10 mouse cellular contexts compared by ENCODE assay signal in the genomic region with DNA sequence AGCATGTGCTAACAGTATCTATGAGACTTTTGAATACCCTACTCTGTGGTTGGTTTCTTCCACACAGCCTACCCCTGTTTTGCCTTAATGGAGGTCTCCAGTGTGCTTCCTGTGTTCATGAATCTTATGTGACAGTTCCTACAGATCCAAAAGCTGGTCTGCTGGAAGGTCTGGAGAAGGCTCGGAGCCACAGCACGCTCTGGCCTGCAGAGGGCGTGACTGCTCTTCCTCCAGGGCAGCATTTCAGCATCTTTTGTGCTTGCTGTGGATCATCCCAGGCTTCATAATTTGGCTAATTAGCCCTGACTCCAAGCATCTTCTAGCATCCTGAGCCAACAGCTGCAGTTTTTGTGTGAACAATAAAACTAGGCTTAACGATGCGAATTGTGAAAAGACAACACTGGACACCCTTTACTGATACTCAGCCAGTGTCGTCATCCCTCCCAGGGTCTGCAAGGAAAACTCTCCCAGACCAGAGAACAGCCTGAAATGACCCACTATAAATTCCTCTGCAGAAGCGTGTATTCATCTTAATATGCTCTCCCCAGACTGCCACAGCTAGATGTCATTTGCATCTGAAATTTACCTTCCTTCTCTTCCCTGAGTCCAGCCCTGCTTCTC. TPM values are rescaled to one million over a fixed set of nuclear protein-coding genes. Genes with fewer than 3 reads are reported as not detected.
DNase-seq lines count a peak whose midpoint lies in the region; ATAC-seq lines count a peak whose summit lies in the region.
"Had no signal": no experiment of that assay in that cellular context is flagged by ENCODE, and none has a peak within 500 bp of the region (broad histone marks: within the 10 kb centered on the region; RNA-seq: fewer than 3 reads in every experiment).

No protein-coding gene starts in this region.

- ATAC-seq in embryonic facial prominence, embryonic 14.5 days (ENCODE audit: low read depth) = no peak
- peak; percentile 53; the same call in 1 of the 2 replicates for ATAC-seq in neural tube, embryonic 13.5 days (ENCODE audit: low read depth)
- no peak for ATAC-seq in erythroid progenitor cell, adult 5-6 weeks (replicated peaks; ENCODE audit: low FRiP score, poor library complexity, severe bottlenecking)
- no peak for ATAC-seq in CD4-positive, CD25-positive, alpha-beta regulatory T cell, adult 4 months

- no peak overlapping the region for H3K4me2 ChIP-seq in embryonic facial prominence, embryonic 14.5 days (ENCODE audit: low read depth, low read length)
- 0 out of 2 replicates have a peak overlapping the region, but pooled peaks have one; percentile 4 for H3K4me2 ChIP-seq in neural tube, embryonic 13.5 days
- H3K4me2 ChIP-seq: neural tube, embryonic 12.5 days had no signal

- H3K27ac ChIP-seq in embryonic facial prominence, embryonic 14.5 days (replicated peaks; ENCODE audit: low read depth, low read length) = no peak overlapping the region
- no peak overlapping the region for H3K27ac ChIP-seq in embryonic facial prominence, embryonic 10.5 days (replicated peaks)
- H3K27ac ChIP-seq in neural tube, embryonic 13.5 days (replicated peaks) = peak overlapping the region; percentile 80
- H3K27ac ChIP-seq: neural tube, embryonic 12.5 days had no signal

- H3K27me3 ChIP-seq in embryonic facial prominence, embryonic 14.5 days (replicated peaks; ENCODE audit: control insufficient read depth, insufficient read depth, low read length) = no peaks in the 10 kb centered on the region
- no peaks in the 10 kb centered on the region for H3K27me3 ChIP-seq in embryonic facial prominence, embryonic 10.5 days (replicated peaks; ENCODE audit: low read depth, poor library complexity, severe bottlenecking)
- no peaks in the 10 kb centered on the region for H3K27me3 ChIP-seq in neural tube, embryonic 13.5 days
- H3K27me3 ChIP-seq: neural tube, embryonic 12.5 days had no signal

- H3K36me3 ChIP-seq in embryonic facial prominence, embryonic 14.5 days (ENCODE audit: control insufficient read depth, insufficient read depth, low read length) = no peaks in the 10 kb centered on the region
- H3K36me3 ChIP-seq in embryonic facial prominence, embryonic 10.5 days (replicated peaks) = no peaks in the 10 kb centered on the region
- H3K36me3 ChIP-seq in neural tube, embryonic 13.5 days = no peaks in the 10 kb centered on the region
- H3K36me3 ChIP-seq: neural tube, embryonic 12.5 days had no signal

- H3K9ac ChIP-seq in embryonic facial prominence, embryonic 14.5 days (ENCODE audit: low read depth, low read length) = no peak overlapping the region
- no peak overlapping the region for H3K9ac ChIP-seq in neural tube, embryonic 13.5 days
- H3K9ac ChIP-seq: neural tube, embryonic 12.5 days had no signal

- H3K9me3 ChIP-seq in embryonic facial prominence, embryonic 14.5 days (ENCODE audit: control insufficient read depth, low read length) = peaks cover 4% of the 10 kb centered on the region; the same call in 1 of the 2 replicates
- no peaks in the 10 kb centered on the region for H3K9me3 ChIP-seq in embryonic facial prominence, embryonic 10.5 days
- H3K9me3 ChIP-seq in neural tube, embryonic 13.5 days = no peaks in the 10 kb centered on the region
- H3K9me3 ChIP-seq: neural tube, embryonic 12.5 days had no signal

- peak; percentile 3 for DNase-seq in embryonic facial prominence, embryonic 14.5 days (ENCODE audit: low spot score)
- DNase-seq in embryonic facial prominence, embryonic 10.5 days (ENCODE audit: low spot score) = no peak
- peak; percentile 51 for DNase-seq in embryo, embryonic 10 days (ENCODE audit: low spot score)
- DNase-seq in layer of hippocampus, adult 11-12 months (ENCODE audit: low spot score) = peak; percentile 61
- DNase-seq in testis, postnatal 10 days (ENCODE audit: low spot score) = no peak

- 73% methylated on average over 7 of the region's 7 CpGs for WGBS in embryonic facial prominence, embryonic 14.5 days
- WGBS in embryonic facial prominence, embryonic 10.5 days = 71% methylated on average over 7 of the region's 7 CpGs
- 26% methylated on average over 7 of the region's 7 CpGs for WGBS in neural tube, embryonic 13.5 days

- H3K4me1 ChIP-seq in embryonic facial prominence, embryonic 14.5 days (ENCODE audit: control insufficient read depth, insufficient read depth, low read length) = no peaks in the 10 kb centered on the region
- no peaks in the 10 kb centered on the region for H3K4me1 ChIP-seq in embryonic facial prominence, embryonic 10.5 days
- H3K4me1 ChIP-seq in neural tube, embryonic 13.5 days (replicated peaks) = peaks cover 15% of the 10 kb centered on the region
- H3K4me1 ChIP-seq: neural tube, embryonic 12.5 days had no signal

- no peak overlapping the region for H3K4me3 ChIP-seq in embryonic facial prominence, embryonic 14.5 days (ENCODE audit: low read depth, low read length)
- no peak overlapping the region for H3K4me3 ChIP-seq in embryonic facial prominence, embryonic 10.5 days
- no peak overlapping the region for H3K4me3 ChIP-seq in neural tube, embryonic 13.5 days
- H3K4me3 ChIP-seq: neural tube, embryonic 12.5 days had no signal

RNA-seq across cellular contexts. Expression of gene Gm17728, which starts 6.6 kb away (rescaled TPM):
- not detected in 2 replicates for polyA plus RNA-seq in embryonic facial prominence, embryonic 14.5 days (2014; fragmentation: Nextera tagmentation; extraction: Ambion mirVana)
- polyA plus RNA-seq in embryonic facial prominence, embryonic 10.5 days (2016; fragmentation: Nextera tagmentation; extraction: Ambion mirVana) = not detected in 2 replicates
- not detected in 2 replicates for polyA plus RNA-seq in neural tube, embryonic 13.5 days (2015; fragmentation: Nextera tagmentation; extraction: Ambion mirVana)
- total RNA-seq in erythroid progenitor cell, adult 5-6 weeks (2015; ENCODE audit: low replicate concordance) = not detected in 2 replicates
- not detected in 2 replicates for total RNA-seq in erythroid progenitor cell, adult 5-6 weeks (2017; ENCODE audit: low replicate concordance)
- polyA plus RNA-seq in CD4-positive, CD25-positive, alpha-beta regulatory T cell, adult 4 months (2017; shearing (Covaris generic)) = not detected
- polyA plus RNA-seq: large intestine, adult 2 months; neural tube, embryonic 12.5 days had no signal

Comparison
In these comparisons a context has a peak if more than half of its experiments do, and no peak if none do; other contexts are left out.
1. DNase-seq: peak in embryonic facial prominence, embryonic 14.5 days (single experiment), embryo, embryonic 10 days (single experiment) and layer of hippocampus, adult 11-12 months (single experiment); none in embryonic facial prominence, embryonic 10.5 days (single experiment) and testis, postnatal 10 days (single experiment).